ENCODE assay signal across 16 mouse cellular contexts in genomic region chr1:63820614-63821270, GRCm38 (mm10). TPM values are rescaled to one million over a fixed set of nuclear protein-coding genes. Genes with fewer than 3 reads are reported as not detected.
DNase-seq lines count a peak whose midpoint lies in the region; ATAC-seq and TF ChIP-seq lines count a peak whose summit lies in the region.
"Had no signal": no experiment of that assay in that cellular context is flagged by ENCODE, and none has a peak within 500 bp of the region (broad histone marks: within the 10 kb centered on the region; RNA-seq: fewer than 3 reads in every experiment).

No protein-coding gene starts in this region.

- TF ChIP-seq POLR2A in limb, embryonic 14.5 days (IDR thresholded peaks at IDR 0.05; ENCODE audit: borderline replicate concordance, extremely low read depth, insufficient read depth, insufficient read length) = no peak

- H3K36me3 ChIP-seq in embryonic facial prominence, embryonic 11.5 days (replicated peaks; ENCODE audit: control insufficient read depth, insufficient read depth, low read depth, low read length) = no peaks in the 10 kb centered on the region
- no peaks in the 10 kb centered on the region for H3K36me3 ChIP-seq in hindbrain, embryonic 10.5 days
- no peaks in the 10 kb centered on the region for H3K36me3 ChIP-seq in limb, embryonic 14.5 days (ENCODE audit: control insufficient read depth, insufficient read depth, low read length)
- H3K36me3 ChIP-seq: embryonic facial prominence, embryonic 13.5 days; heart, embryonic 15.5 days; liver, embryonic 15.5 days had no signal

- peak; percentile 20 for DNase-seq in brain, adult 2 months (ENCODE audit: low read depth, low spot score)
- peak; percentile 20 for DNase-seq in embryonic facial prominence, embryonic 11.5 days (ENCODE audit: low spot score)
- no peak for DNase-seq in hindbrain, embryonic 10.5 days (ENCODE audit: low spot score)
- DNase-seq in limb, embryonic 14.5 days (ENCODE audit: low spot score) = peak; percentile 2
- no peak for DNase-seq in cerebellum, postnatal 4 days (ENCODE audit: low spot score in 2 of 2)
- no peak for DNase-seq in thymus, postnatal 0 days (ENCODE audit: low spot score)
- DNase-seq: cerebellum, adult 9-10 months; spleen, adult 18-20 months had no signal

- no peaks in the 10 kb centered on the region for H3K27me3 ChIP-seq in embryonic facial prominence, embryonic 11.5 days (ENCODE audit: control insufficient read depth, insufficient read depth, low read length)
- no peaks in the 10 kb centered on the region for H3K27me3 ChIP-seq in hindbrain, embryonic 10.5 days (ENCODE audit: insufficient read depth, poor library complexity, severe bottlenecking)
- no peaks in the 10 kb centered on the region for H3K27me3 ChIP-seq in limb, embryonic 14.5 days (ENCODE audit: control insufficient read depth, insufficient read depth, low read length)
- H3K27me3 ChIP-seq: embryonic facial prominence, embryonic 13.5 days; heart, embryonic 15.5 days; liver, embryonic 15.5 days had no signal

- WGBS in embryonic facial prominence, embryonic 11.5 days = 62% methylated on average over 4 of the region's 4 CpGs
- 59% methylated on average over 4 of the region's 4 CpGs for WGBS in hindbrain, embryonic 10.5 days
- WGBS in limb, embryonic 14.5 days = 53% methylated on average over 4 of the region's 4 CpGs

- ATAC-seq in embryonic facial prominence, embryonic 11.5 days (replicated peaks; ENCODE audit: insufficient number of reproducible peaks, low FRiP score, low TSS enrichment, low read depth) = no peak
- ATAC-seq in limb, embryonic 14.5 days (ENCODE audit: low FRiP score, low read depth) = peak; percentile 44; the same call in 1 of the 2 replicates
- ATAC-seq in frontal cortex, adult (ENCODE audit: low TSS enrichment) = no peak

- no peak overlapping the region for H3K4me2 ChIP-seq in embryonic facial prominence, embryonic 11.5 days (ENCODE audit: low read depth, low read length)
- no peak overlapping the region for H3K4me2 ChIP-seq in limb, embryonic 14.5 days (replicated peaks; ENCODE audit: low read depth, low read length, severe bottlenecking)
- H3K4me2 ChIP-seq: embryonic facial prominence, embryonic 13.5 days; liver, embryonic 15.5 days had no signal

- H3K4me1 ChIP-seq in embryonic facial prominence, embryonic 11.5 days (ENCODE audit: control insufficient read depth, insufficient read depth, low read length) = no peaks in the 10 kb centered on the region
- H3K4me1 ChIP-seq in hindbrain, embryonic 10.5 days (replicated peaks) = peaks cover 24% of the 10 kb centered on the region
- H3K4me1 ChIP-seq in limb, embryonic 14.5 days (ENCODE audit: control insufficient read depth, insufficient read depth, low read length) = no peaks in the 10 kb centered on the region; the same call in 1 of the 2 replicates
- H3K4me1 ChIP-seq: embryonic facial prominence, embryonic 13.5 days; liver, embryonic 15.5 days had no signal

- H3K9ac ChIP-seq in embryonic facial prominence, embryonic 11.5 days (replicated peaks; ENCODE audit: low read length) = no peak overlapping the region
- H3K9ac ChIP-seq in limb, embryonic 14.5 days (ENCODE audit: low read depth, low read length, severe bottlenecking) = no peak overlapping the region
- H3K9ac ChIP-seq: embryonic facial prominence, embryonic 13.5 days; heart, embryonic 15.5 days; liver, embryonic 15.5 days had no signal

- no peak overlapping the region for H3K4me3 ChIP-seq in embryonic facial prominence, embryonic 11.5 days (ENCODE audit: low read depth, low read length)
- H3K4me3 ChIP-seq in hindbrain, embryonic 10.5 days = no peak overlapping the region
- no peak overlapping the region for H3K4me3 ChIP-seq in limb, embryonic 14.5 days (replicated peaks; ENCODE audit: low read length)
- H3K4me3 ChIP-seq: embryonic facial prominence, embryonic 13.5 days; heart, embryonic 15.5 days; liver, embryonic 15.5 days; myocyte had no signal

- no peaks in the 10 kb centered on the region for H3K9me3 ChIP-seq in embryonic facial prominence, embryonic 11.5 days (replicated peaks; ENCODE audit: control insufficient read depth, low read length)
- H3K9me3 ChIP-seq in hindbrain, embryonic 10.5 days = no peaks in the 10 kb centered on the region
- H3K9me3 ChIP-seq in limb, embryonic 14.5 days (ENCODE audit: control insufficient read depth, low read length) = no peaks in the 10 kb centered on the region
- H3K9me3 ChIP-seq: embryonic facial prominence, embryonic 13.5 days; heart, embryonic 15.5 days; liver, embryonic 15.5 days had no signal

- no peak overlapping the region for H3K27ac ChIP-seq in embryonic facial prominence, embryonic 11.5 days (replicated peaks; ENCODE audit: low read depth, low read length)
- H3K27ac ChIP-seq in hindbrain, embryonic 10.5 days = peak overlapping the region; percentile 59
- no peak overlapping the region; the same call in 1 of the 2 replicates for H3K27ac ChIP-seq in limb, embryonic 14.5 days (replicated peaks; ENCODE audit: low read depth, low read length)
- H3K27ac ChIP-seq: embryonic facial prominence, embryonic 13.5 days; liver, embryonic 15.5 days; macrophage had no signal

RNA-seq across cellular contexts. Expression of gene 4933402D24Rik, which starts 51.7 kb away (rescaled TPM):
- 0.11 and 0.15 TPM in 2 replicates for polyA plus RNA-seq in embryonic facial prominence, embryonic 11.5 days (2014; fragmentation: Nextera tagmentation; extraction: Ambion mirVana)
- 0.14 and 0.41 TPM in 2 replicates for polyA plus RNA-seq in hindbrain, embryonic 10.5 days (2016; fragmentation: Nextera tagmentation; extraction: Ambion mirVana)
- polyA plus RNA-seq in limb, embryonic 14.5 days (2012; rRNA removed) = 0.05 TPM in 1 of 2 replicates, not detected in the other
- 0.23 TPM in 1 of 2 replicates, not detected in the other for polyA plus RNA-seq in limb, embryonic 14.5 days (2014; fragmentation: Nextera tagmentation; extraction: Ambion mirVana)
- not detected in 2 replicates for polyA plus RNA-seq in thymus, postnatal 0 days (2015; fragmentation: Nextera tagmentation; extraction: Ambion mirVana)
- polyA plus RNA-seq: embryonic facial prominence, embryonic 13.5 days; intestine, embryonic 14.5 days; large intestine, adult 2 months; liver, embryonic 15.5 days; macrophage had no signal

Comparison
In these comparisons a context has a peak if more than half of its experiments do, and no peak if none do; other contexts are left out.
1. DNase-seq: peak in brain, adult 2 months (single experiment), embryonic facial prominence, embryonic 11.5 days (single experiment) and limb, embryonic 14.5 days (single experiment); none in hindbrain, embryonic 10.5 days (single experiment), cerebellum, postnatal 4 days (0 of 2) and thymus, postnatal 0 days (single experiment).